Mouse (Mus musculus) bone marrow macrophage, adult 2 months (primary cell): ENCODE measurements around the gene Frem1.

Source experiments
- CTCF ChIP-seq: IDR thresholded peaks from 2 replicates; pipeline ENCODE4 v1.5.1; 2012; ENCODE audit warnings: low read depth, mild to moderate bottlenecking, low read length, moderate library complexity
- POLR2A ChIP-seq: IDR thresholded peaks from 2 replicates; pipeline ENCODE4 v1.6.1; 2012; ENCODE audit warnings: mild to moderate bottlenecking, low read depth, low read length, borderline replicate concordance

DNA sequence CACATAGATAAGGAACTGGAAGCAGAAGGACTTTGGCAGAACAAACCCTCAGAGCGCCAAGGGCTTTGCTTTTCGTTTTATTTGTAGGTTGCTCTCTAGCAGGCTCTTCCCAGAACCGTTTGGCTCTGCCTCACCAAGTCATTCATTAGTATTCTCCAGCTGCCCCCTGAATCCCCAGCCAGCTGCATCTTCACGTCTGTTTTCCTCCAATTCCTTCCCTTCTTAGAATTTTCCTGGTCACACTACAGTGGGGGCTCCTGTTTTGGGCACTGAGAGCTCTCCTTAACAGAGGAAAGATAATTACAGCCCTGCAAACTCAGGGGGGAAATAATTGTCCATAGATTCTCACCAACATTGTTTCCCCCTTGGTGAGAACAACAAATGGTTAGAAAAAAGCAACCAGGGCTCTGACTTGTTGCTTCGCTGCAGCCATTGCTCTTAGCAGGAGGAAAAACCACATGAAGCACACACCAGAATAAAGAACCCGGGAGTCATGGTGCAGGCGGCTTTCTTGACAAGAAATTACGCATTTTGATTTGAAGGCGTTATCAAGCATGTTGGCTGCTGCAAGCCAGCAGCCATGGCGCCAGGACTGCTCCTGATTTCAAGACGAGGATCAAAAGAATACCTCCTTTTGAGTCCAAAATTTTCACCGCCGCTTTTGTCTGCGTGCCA, 136.0 kb downstream of the Frem1 start:
- no peak for TF ChIP-seq POLR2A
- TF ChIP-seq CTCF, result no peak
